Mouse (Mus musculus) right cerebral cortex, adult 2 months (tissue): ENCODE results near the gene Psma4.

Experiments used
- DNase-seq, 2 experiments: peaks; one replicate each; pipeline ENCODE4 v3.0.0; 2021 to 2022; ENCODE audit warnings: low spot score in 2 of 2

The Psma4 gene

GRCm38 (mm10) chr9:54990362-54990761 lies 39.8 kb downstream of the Psma4 start:
- no peak for DNase-seq

- no peak for DNase-seq
Measured at GRCm38 (mm10) chr9:54994381-54994780, 43.8 kb downstream of the Psma4 start.

DNA sequence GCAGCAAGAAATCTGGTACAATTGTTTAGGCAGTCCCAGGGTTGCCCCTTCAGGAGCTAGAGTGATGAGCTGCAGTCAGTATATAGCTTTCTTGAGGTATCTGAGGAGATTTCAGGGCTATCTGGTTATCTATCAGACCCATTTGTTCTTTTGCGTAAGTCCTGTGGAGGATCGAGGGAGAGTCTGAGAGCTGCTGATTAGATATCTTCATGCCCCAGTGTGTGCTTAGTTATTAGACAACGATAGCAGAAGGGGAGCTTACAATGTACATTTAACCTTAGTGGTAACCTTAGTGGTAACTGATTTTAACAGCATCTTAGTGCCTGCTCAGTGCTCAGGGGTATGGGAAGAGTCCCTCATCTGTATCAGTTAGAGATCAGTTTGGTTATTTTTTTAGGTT lies 45.1 kb downstream of the Psma4 start:
- DNase-seq = no peak

GRCm38 (mm10) chr9:55003609-55004008 lies 53.0 kb downstream of the Psma4 start:
- DNase-seq = no peak
